Mouse (Mus musculus) gastrocnemius, postnatal 4 days (tissue): ENCODE measurements around the gene Gm3435. TPM values are rescaled to one million over a fixed set of nuclear protein-coding genes. Genes with fewer than 3 reads are reported as not detected.
"Not testable (repeated sequence)": the region's sequence is repeated elsewhere in the genome, so short reads cannot be mapped to it uniquely, and the experiment has no call there.

Experiments
- DNase-seq, 2 experiments: peaks; one replicate each; pipeline ENCODE4 v3.0.0; 2021 to 2022; ENCODE audit warnings: low spot score in 2 of 2, mixed read lengths in 2 of 2
- total RNA-seq, 2 experiments: library from RNA; stranded (reverse); gene quantifications; 2 replicates each; pipeline ENCODE4 v1.2.3; 2021

The Gm3435 gene
- total RNA-seq, 2 experiments from 2014 or later: 3.4 to 4.8 TPM

- not testable (repeated sequence) for DNase-seq
Observed at GRCm38 (mm10) chr17:15031414-15031813, 21.4 kb downstream of the Gm3435 start.

GRCm38 (mm10) chr17:15040455-15040854, 30.5 kb downstream of the Gm3435 start:
- DNase-seq: not testable (repeated sequence)

- peak in 1 of 2 experiments; percentile 21 for DNase-seq
Observed at GRCm38 (mm10) chr17:15041175-15041729, 31.3 kb downstream of the Gm3435 start, which contains the start of the genes Ermard, Tcte3 and Gm3448. TSS of gene Ermard (plus strand) at chr17:15041208. TSS of gene Tcte3 (minus strand) at chr17:15041488. TSS of gene Gm3448 (minus strand) at chr17:15041537.

GRCm38 (mm10) chr17:15050338-15050737, 40.4 kb downstream of the Gm3435 start:
- DNase-seq: not testable (repeated sequence)

GRCm38 (mm10) chr17:15052766-15053165, 42.8 kb downstream of the Gm3435 start:
- DNase-seq: not testable (repeated sequence)

- not testable (repeated sequence) for DNase-seq
Observed at GRCm38 (mm10) chr17:15053183-15053828, 43.3 kb downstream of the Gm3435 start.

- DNase-seq: not testable (repeated sequence)
Observed at GRCm38 (mm10) chr17:15053829-15054200, 43.8 kb downstream of the Gm3435 start.

- no peak for DNase-seq
Observed at GRCm38 (mm10) chr17:15055925-15056324, 45.9 kb downstream of the Gm3435 start.

- DNase-seq: no peak
Observed at GRCm38 (mm10) chr17:15058161-15058591, 48.2 kb downstream of the Gm3435 start.

- no peak for DNase-seq
Observed at GRCm38 (mm10) chr17:15059646-15060045, 49.7 kb downstream of the Gm3435 start.

GRCm38 (mm10) chr17:15060356-15060755, 50.4 kb downstream of the Gm3435 start:
- DNase-seq: peak in 1 of 2 experiments; percentile 10

- peak in 1 of 2 experiments; percentile 53 for DNase-seq
Observed at GRCm38 (mm10) chr17:15065391-15066024, 55.5 kb downstream of the Gm3435 start.

- no peak for DNase-seq
Observed at GRCm38 (mm10) chr17:15066066-15066465, 56.1 kb downstream of the Gm3435 start.

GRCm38 (mm10) chr17:15066911-15067310, 56.9 kb downstream of the Gm3435 start:
- no peak for DNase-seq

GRCm38 (mm10) chr17:15068040-15068792, 58.2 kb downstream of the Gm3435 start:
- no peak for DNase-seq

GRCm38 (mm10) chr17:15069124-15069523, 59.1 kb downstream of the Gm3435 start:
- no peak for DNase-seq

Other genes starting within 250 kb of the Gm3435 start
- 1 to 10 TPM; 3.5 to 4.2 TPM for gene Wdr27, start 67.0 kb upstream of the Gm3435 start, total RNA-seq
- 10 to 100 TPM; 24.3 to 25.3 TPM for gene 1600012H06Rik, start 67.0 kb upstream of the Gm3435 start, total RNA-seq
- gene Phf10, start 48.9 kb upstream of the Gm3435 start, total RNA-seq: 10 to 100 TPM; 75.3 to 81.4 TPM
- gene 9030025P20Rik, start 31.7 kb upstream of the Gm3435 start, total RNA-seq: 1 to 10 TPM; 4.0 to 5.1 TPM
- gene Gm3417, start 31.4 kb upstream of the Gm3435 start, total RNA-seq: under 1 TPM in 1 of 2 experiments, not detected in 1; 0.49 TPM
- 10 to 100 TPM; 35.0 to 41.9 TPM for gene Ermard, start 31.0 kb downstream of the Gm3435 start, total RNA-seq
- 1 to 10 TPM in 1 of 2 experiments, under 1 TPM in 1; 0.73 to 2.1 TPM for gene Tcte3, start 31.3 kb downstream of the Gm3435 start, total RNA-seq
- 1 to 10 TPM; 2.8 to 3.7 TPM for gene Gm3448, start 31.4 kb downstream of the Gm3435 start, total RNA-seq